Mouse (Mus musculus): ENCODE results near the gene Tmem200b.

- TF ChIP-seq CTCF (IDR thresholded peaks at IDR 0.05; ENCODE audit: extremely low read depth, insufficient read length, insufficient replicate concordance, low read depth, low read length) (no peak), POLR2A (IDR thresholded peaks at IDR 0.05; ENCODE audit: low read depth, low read length) (no peak)
Measured at GRCm38 (mm10) chr4:131949903-131950302, 28.3 kb downstream of the Tmem200b start.
